Mouse (Mus musculus): ENCODE measurements around the gene Lrmp. TPM values are rescaled to one million over a fixed set of nuclear protein-coding genes. Genes with fewer than 3 reads are reported as not detected.

The Lrmp gene
- polyA plus RNA-seq (2012; rRNA removed), result 28.2 and 29.3 TPM in 2 replicates

GRCm38 (mm10) chr6:145115476-145116097, at the start of gene Lrmp:
TSS of gene Lrmp (plus strand) at chr6:145115653.

GRCm38 (mm10) chr6:145075548-145076224, 39.8 kb upstream of the Lrmp start, which contains the start of gene Bcat1:
TSS of gene Bcat1 (minus strand) at chr6:145076184.

GRCm38 (mm10) chr6:145210816-145211338, 95.4 kb downstream of the Lrmp start, which contains the start of the genes Casc1 and Etfrf1:
TSS of gene Casc1 (minus strand) at chr6:145211005.
TSS of gene Etfrf1 (plus strand) at chr6:145211134.

Other genes with a start within 250 kb of the Lrmp start
- gene Bcat1, start 39.5 kb upstream of the Lrmp start, polyA plus RNA-seq (2012; rRNA removed), result 0.20 and 0.23 TPM in 2 replicates
- gene Casc1, start 95.4 kb downstream of the Lrmp start, polyA plus RNA-seq (2012; rRNA removed), result 0.13 and 0.16 TPM in 2 replicates
- gene Etfrf1, start 95.5 kb downstream of the Lrmp start, polyA plus RNA-seq (2012; rRNA removed), result 25.4 and 27.0 TPM in 2 replicates
- 16.6 and 17.8 TPM in 2 replicates for gene Kras, start 134.6 kb downstream of the Lrmp start, polyA plus RNA-seq (2012; rRNA removed)

Data from liver, embryonic 18 days (tissue).